Mouse (Mus musculus): Measurements from ENCODE around the gene Gm29554. TPM values are rescaled to one million over a fixed set of nuclear protein-coding genes. Genes with fewer than 3 reads are reported as not detected.
"Not testable (repeated sequence)": the region's sequence is repeated elsewhere in the genome, so short reads cannot be mapped to it uniquely, and the experiment has no call there.

The Gm29554 gene
- 0.42 TPM in 1 of 2 replicates, not detected in the other for total RNA-seq (2015)
- total RNA-seq (2017): not detected in 2 replicates

- ATAC-seq (ENCODE audit: poor library complexity, severe bottlenecking): not testable (repeated sequence)
Measured at GRCm38 (mm10) chrY:12273632-12274031, at the start of gene Gm29554. Gene Gm29554, plus strand, starts transcription at chrY:12273932.

Other genes with a start within 250 kb of the Gm29554 start
- gene Gm20812, start 108.0 kb downstream of the Gm29554 start, total RNA-seq (2015): not detected in 2 replicates
- not detected in 2 replicates for gene Gm20812, start 108.0 kb downstream of the Gm29554 start, total RNA-seq (2017)